Mouse (Mus musculus): ENCODE measurements around the gene Wnt9a. TPM values are rescaled to one million over a fixed set of nuclear protein-coding genes. Genes with fewer than 3 reads are reported as not detected.

Wnt9a gene
- total RNA-seq, 2 experiments from 2014 or later, result 1.7 to 3.5 TPM

- peak; percentile 88 for DNase-seq
These were observed 3.8 kb upstream of the Wnt9a start for GRCm38 (mm10) chr11:59302700-59303569.

GRCm38 (mm10) chr11:59305008-59305820, 1.5 kb upstream of the Wnt9a start:
- DNase-seq, result no peak

GRCm38 (mm10) chr11:59305821-59306215, 910 bp upstream of the Wnt9a start:
- no peak for DNase-seq

- peak; percentile 90 for DNase-seq
These were observed 865 bp downstream of the Wnt9a start for GRCm38 (mm10) chr11:59307422-59308163.

GRCm38 (mm10) chr11:59308164-59308542, 1.4 kb downstream of the Wnt9a start:
- no peak for DNase-seq

GRCm38 (mm10) chr11:59308625-59309024, 1.9 kb downstream of the Wnt9a start:
- DNase-seq, result no peak

- peak; percentile 29 for DNase-seq
These were observed 2.5 kb downstream of the Wnt9a start for GRCm38 (mm10) chr11:59309106-59309805.

- DNase-seq, result no peak
These were observed 3.2 kb downstream of the Wnt9a start for GRCm38 (mm10) chr11:59309976-59310375.

- no peak for DNase-seq
These were observed 5.3 kb downstream of the Wnt9a start for GRCm38 (mm10) chr11:59312060-59312459.

GRCm38 (mm10) chr11:59312501-59312900, 5.8 kb downstream of the Wnt9a start:
- DNase-seq, result no peak

GRCm38 (mm10) chr11:59313029-59313811, 6.5 kb downstream of the Wnt9a start:
- DNase-seq, result no peak

- peak; percentile 35 for DNase-seq
These were observed 7.2 kb downstream of the Wnt9a start for GRCm38 (mm10) chr11:59313944-59314343.

- no peak for DNase-seq
These were observed 9.8 kb downstream of the Wnt9a start for GRCm38 (mm10) chr11:59316517-59316916.

- DNase-seq, result no peak
These were observed 16.3 kb downstream of the Wnt9a start for GRCm38 (mm10) chr11:59322988-59323387.

GRCm38 (mm10) chr11:59324777-59325176, 18.0 kb downstream of the Wnt9a start:
- no peak for DNase-seq

GRCm38 (mm10) chr11:59327625-59328024, 20.9 kb downstream of the Wnt9a start:
- no peak for DNase-seq

GRCm38 (mm10) chr11:59329616-59330015, 22.9 kb downstream of the Wnt9a start:
- DNase-seq, result no peak

GRCm38 (mm10) chr11:59330560-59330959, 23.8 kb downstream of the Wnt9a start:
- peak; percentile 79 for DNase-seq

GRCm38 (mm10) chr11:59331167-59331869, 24.6 kb downstream of the Wnt9a start:
- DNase-seq, result no peak

- DNase-seq, result no peak
These were observed 26.2 kb downstream of the Wnt9a start for GRCm38 (mm10) chr11:59332938-59333337.
